Mouse (Mus musculus) E14TG2a.4 (cell line): ENCODE data around the gene Hdac11.

ENCODE experiments used
- CTCF ChIP-seq: conservative IDR thresholded peaks from 2 replicates; pipeline ENCODE4 v1.5.1; 2014; ENCODE audit warnings: low read length
- NANOG ChIP-seq: IDR thresholded peaks from 2 replicates; pipeline ENCODE4 v1.6.1; 2014; ENCODE audit warnings: borderline replicate concordance, low read length, mixed read lengths
- POU5F1 ChIP-seq: IDR thresholded peaks from 2 replicates; pipeline ENCODE4 v1.6.1; 2014; ENCODE audit warnings: low read length, borderline replicate concordance

GRCm38 (mm10) chr6:91109489-91109888 lies 47.0 kb upstream of the Hdac11 start:
- no peak for TF ChIP-seq CTCF
- TF ChIP-seq POU5F1: no peak
- no peak for TF ChIP-seq NANOG
